Mouse (Mus musculus): Measurements from ENCODE around the gene Zfp622. TPM values are rescaled to one million over a fixed set of nuclear protein-coding genes. Genes with fewer than 3 reads are reported as not detected.
"Not testable (repeated sequence)": the region's sequence is repeated elsewhere in the genome, so short reads cannot be mapped to it uniquely, and the experiment has no call there.

Gene Zfp622
- polyA plus RNA-seq, 1 experiment from 2014 or later, result 28.9 TPM

- Histone ChIP-seq H3K4me3 (no peak overlapping the region), H3K36me3 (no peaks in the 10 kb centered on the region), H3K4me1 (peaks cover 7% of the 10 kb centered on the region; the same call in 1 of the 2 replicates), H3K27me3 (ENCODE audit: low read depth, poor library complexity, severe bottlenecking) (no peaks in the 10 kb centered on the region), H3K9me3 (replicated peaks) (no peaks in the 10 kb centered on the region), H3K27ac (no peak overlapping the region)
- 84% methylated on average over 5 of the region's 5 CpGs for WGBS
- DNase-seq (ENCODE audit: low spot score), result no peak
Measured at GRCm38 (mm10) chr15:25950584-25950983, 33.6 kb upstream of the Zfp622 start.

DNA sequence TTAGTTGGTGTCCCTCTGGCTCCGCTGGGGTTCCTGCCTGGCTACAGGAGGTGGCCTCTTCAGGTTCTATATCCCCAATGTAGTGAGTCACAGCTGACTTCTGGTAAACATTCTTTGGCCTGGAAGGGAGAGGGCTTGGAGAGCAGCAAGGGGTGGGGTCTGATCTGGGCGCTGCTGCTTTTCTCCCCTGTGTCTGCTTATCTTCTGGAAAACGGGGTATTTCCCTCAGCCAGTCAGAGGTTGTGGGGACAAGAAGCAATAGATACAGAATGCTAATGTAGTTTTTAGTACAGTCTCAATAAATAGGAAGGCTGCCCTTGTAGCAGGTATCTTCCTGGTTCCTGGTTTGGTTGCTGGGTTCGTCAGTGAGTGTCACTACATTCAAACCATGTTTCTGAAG is 33.1 kb upstream of the Zfp622 start:
- WGBS, result 86% methylated on average over 4 of the region's 4 CpGs
- Histone ChIP-seq H3K4me1 (peaks cover 7% of the 10 kb centered on the region; the same call in 1 of the 2 replicates), H3K4me3 (no peak overlapping the region), H3K27me3 (ENCODE audit: low read depth, poor library complexity, severe bottlenecking) (no peaks in the 10 kb centered on the region), H3K9me3 (replicated peaks) (no peaks in the 10 kb centered on the region), H3K36me3 (no peaks in the 10 kb centered on the region), H3K27ac (no peak overlapping the region)
- no peak for DNase-seq (ENCODE audit: low spot score)

DNA sequence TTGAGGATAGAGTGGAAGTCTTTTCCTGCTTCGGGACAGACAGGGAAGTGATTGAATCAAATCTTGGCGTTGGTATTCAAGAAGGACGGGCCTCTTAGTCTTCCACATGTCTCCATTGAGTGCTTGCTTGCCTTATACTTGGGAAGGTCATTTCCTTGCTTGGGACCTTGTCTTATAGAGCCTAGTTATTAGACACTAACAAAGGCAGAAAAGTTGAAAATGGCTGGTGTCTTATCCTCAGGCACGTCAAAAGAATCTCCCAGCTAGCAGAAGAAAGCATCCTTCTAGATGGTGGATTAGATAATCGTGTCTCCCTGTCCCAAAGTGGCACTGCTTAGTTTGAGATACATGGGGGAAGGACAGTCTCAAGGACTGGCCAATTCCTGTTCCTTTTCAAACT is 28.2 kb upstream of the Zfp622 start:
- peaks cover 11% of the 10 kb centered on the region for H3K4me1 ChIP-seq
- no peak overlapping the region for H3K4me3 ChIP-seq
- no peak for DNase-seq (ENCODE audit: low spot score)
- H3K27me3 ChIP-seq (ENCODE audit: low read depth, poor library complexity, severe bottlenecking), result no peaks in the 10 kb centered on the region
- H3K27ac ChIP-seq, result no peak overlapping the region
- 82% methylated on average over 5 of the region's 5 CpGs for WGBS
- no peaks in the 10 kb centered on the region for H3K9me3 ChIP-seq (replicated peaks)
- H3K36me3 ChIP-seq, result no peaks in the 10 kb centered on the region

DNA sequence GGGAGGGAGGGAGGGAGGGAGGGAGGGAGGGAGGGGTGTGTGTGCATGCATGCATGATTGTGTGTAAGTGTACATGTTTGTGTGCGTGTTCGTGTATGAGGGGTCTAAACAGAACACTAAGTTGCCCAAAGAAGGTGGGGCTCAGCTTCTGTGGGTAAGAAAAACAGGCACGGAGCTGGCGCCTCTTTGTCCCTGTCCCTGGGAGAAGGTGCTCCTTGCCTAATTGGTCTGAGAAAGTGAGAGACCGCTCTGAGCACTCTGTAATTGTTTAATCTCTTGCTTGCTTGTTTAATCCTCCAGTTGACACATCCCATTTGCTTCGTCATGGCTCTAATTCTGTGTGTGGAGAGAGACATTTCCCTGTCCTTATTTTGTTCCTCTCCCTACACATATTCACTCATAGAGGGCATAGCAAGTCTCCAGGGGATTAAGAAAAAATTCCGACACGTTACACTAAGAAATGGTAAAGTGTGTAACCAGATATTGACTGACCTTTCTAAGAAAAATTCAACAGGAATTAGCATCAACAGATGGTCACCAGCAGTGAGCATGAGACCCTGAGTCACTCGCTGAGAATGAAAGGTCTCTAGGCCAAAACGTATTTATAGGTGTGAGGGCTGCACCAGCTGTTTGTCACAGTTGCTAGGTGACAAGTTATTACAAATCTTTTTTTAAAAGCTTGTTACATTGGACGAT is 27.6 kb upstream of the Zfp622 start:
- Histone ChIP-seq H3K4me3 (no peak overlapping the region), H3K36me3 (no peaks in the 10 kb centered on the region), H3K9me3 (replicated peaks) (no peaks in the 10 kb centered on the region), H3K27ac (no peak overlapping the region), H3K4me1 (peaks cover 11% of the 10 kb centered on the region), H3K27me3 (ENCODE audit: low read depth, poor library complexity, severe bottlenecking) (no peaks in the 10 kb centered on the region)
- WGBS, result 65% methylated on average over 11 of the region's 11 CpGs
- DNase-seq (ENCODE audit: low spot score), result no peak

- no peaks in the 10 kb centered on the region for H3K9me3 ChIP-seq (replicated peaks)
- no peak overlapping the region for H3K4me3 ChIP-seq
- no peaks in the 10 kb centered on the region for H3K36me3 ChIP-seq
- DNase-seq (ENCODE audit: low spot score), result no peak
- no peaks in the 10 kb centered on the region for H3K27me3 ChIP-seq (ENCODE audit: low read depth, poor library complexity, severe bottlenecking)
- peaks cover 11% of the 10 kb centered on the region for H3K4me1 ChIP-seq
- H3K27ac ChIP-seq, result no peak overlapping the region
- 79% methylated on average over 10 of the region's 10 CpGs for WGBS
Measured at GRCm38 (mm10) chr15:25957651-25958050, 26.5 kb upstream of the Zfp622 start.

DNA sequence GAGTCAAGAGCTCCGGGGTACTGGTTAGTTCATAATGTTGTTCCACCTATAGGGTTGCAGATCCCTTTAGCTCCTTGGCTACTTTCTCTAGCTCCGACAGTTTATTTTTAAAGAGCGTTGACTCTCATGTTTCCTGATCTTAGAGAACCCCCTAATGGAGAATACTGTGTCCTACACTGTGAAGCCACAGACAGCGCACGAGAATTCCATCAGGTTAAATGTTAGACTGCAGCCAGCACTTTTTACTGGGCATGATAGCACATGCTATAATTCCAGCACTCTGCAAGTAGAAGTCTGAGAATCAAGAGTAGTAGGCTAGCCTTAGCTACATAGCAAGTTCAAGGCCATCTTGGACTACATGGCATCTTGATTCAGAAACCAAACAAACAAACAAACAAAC is 24.8 kb upstream of the Zfp622 start:
- WGBS, result 52% methylated on average over 5 of the region's 5 CpGs
- no peak for DNase-seq (ENCODE audit: low spot score)

DNA sequence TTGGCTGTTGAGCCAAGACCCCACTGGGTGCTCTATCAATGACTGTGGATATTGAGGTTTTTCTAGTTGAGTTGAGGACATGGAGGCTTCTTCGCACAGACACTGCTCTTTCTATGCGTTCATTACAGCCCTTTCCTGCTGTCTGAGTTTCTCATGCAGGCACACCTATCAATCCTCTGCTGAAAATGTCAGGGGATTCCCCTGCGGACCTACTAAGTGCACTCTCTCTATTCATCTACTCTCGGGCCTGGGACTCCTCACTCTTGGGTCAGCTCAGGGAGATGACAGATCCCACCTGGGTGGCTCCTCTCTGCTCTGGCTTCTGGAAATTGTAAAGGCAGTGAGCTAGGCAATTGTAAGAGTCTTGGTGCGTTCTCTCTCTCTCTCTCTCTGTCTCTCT is 23.9 kb upstream of the Zfp622 start:
- whole genome bisulfite sequencing, result 86% methylated on average over 5 of the region's 5 CpGs
- DNase-seq (ENCODE audit: low spot score), result no peak
- H3K27ac ChIP-seq, result no peak overlapping the region
- H3K36me3 ChIP-seq, result no peaks in the 10 kb centered on the region
- no peaks in the 10 kb centered on the region for H3K9me3 ChIP-seq (replicated peaks)
- no peak overlapping the region for H3K4me3 ChIP-seq
- no peaks in the 10 kb centered on the region for H3K27me3 ChIP-seq (ENCODE audit: low read depth, poor library complexity, severe bottlenecking)
- peaks cover 3% of the 10 kb centered on the region for H3K4me1 ChIP-seq

More for the DNA sequence above, 24.8 kb upstream of the Zfp622 start:
- no peaks in the 10 kb centered on the region for H3K36me3 ChIP-seq
- H3K27me3 ChIP-seq (ENCODE audit: low read depth, poor library complexity, severe bottlenecking), result no peaks in the 10 kb centered on the region
- H3K9me3 ChIP-seq (replicated peaks), result no peaks in the 10 kb centered on the region
- H3K4me1 ChIP-seq, result peaks cover 10% of the 10 kb centered on the region
- no peak overlapping the region for H3K27ac ChIP-seq
- no peak overlapping the region for H3K4me3 ChIP-seq

- Histone ChIP-seq H3K36me3 (no peaks in the 10 kb centered on the region), H3K4me1 (no peaks in the 10 kb centered on the region), H3K27me3 (ENCODE audit: low read depth, poor library complexity, severe bottlenecking) (no peaks in the 10 kb centered on the region), H3K9me3 (replicated peaks) (no peaks in the 10 kb centered on the region), H3K4me3 (no peak overlapping the region), H3K27ac (no peak overlapping the region)
- WGBS, result 82% methylated on average over 6 of the region's 6 CpGs
- no peak for DNase-seq (ENCODE audit: low spot score)
Measured at GRCm38 (mm10) chr15:25966220-25966774, 17.9 kb upstream of the Zfp622 start.

DNA sequence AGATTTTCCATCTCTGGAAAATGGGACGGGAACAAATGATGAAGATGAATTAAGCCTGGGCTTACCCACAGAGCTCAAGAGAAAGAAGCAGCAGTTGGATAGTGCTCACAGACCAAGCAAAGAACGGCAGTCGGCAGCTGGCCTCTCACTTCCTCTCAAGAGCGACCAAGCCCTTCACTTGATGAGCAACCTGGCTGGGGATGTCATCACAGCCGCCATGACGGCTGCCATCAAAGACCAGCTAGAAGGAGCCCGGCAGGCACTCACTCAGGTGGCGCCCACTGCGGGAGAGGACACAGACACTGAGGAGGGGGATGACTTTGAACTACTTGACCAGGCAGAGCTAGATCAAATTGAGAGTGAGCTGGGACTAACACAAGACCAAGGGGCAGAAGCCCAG is 12.6 kb upstream of the Zfp622 start:
- H3K4me3 ChIP-seq, result no peak overlapping the region
- WGBS, result 88% methylated on average over 9 of the region's 9 CpGs
- H3K9me3 ChIP-seq (replicated peaks), result no peaks in the 10 kb centered on the region

GRCm38 (mm10) chr15:25972758-25973157 is 11.4 kb upstream of the Zfp622 start:
- WGBS, result 90% methylated on average over 5 of the region's 5 CpGs
- H3K4me3 ChIP-seq, result no peak overlapping the region

More for the DNA sequence above, 12.6 kb upstream of the Zfp622 start:
- DNase-seq (ENCODE audit: low spot score), result no peak
- no peaks in the 10 kb centered on the region for H3K4me1 ChIP-seq
- H3K27ac ChIP-seq, result no peak overlapping the region
- H3K36me3 ChIP-seq, result no peaks in the 10 kb centered on the region
- no peaks in the 10 kb centered on the region for H3K27me3 ChIP-seq (ENCODE audit: low read depth, poor library complexity, severe bottlenecking)

DNA sequence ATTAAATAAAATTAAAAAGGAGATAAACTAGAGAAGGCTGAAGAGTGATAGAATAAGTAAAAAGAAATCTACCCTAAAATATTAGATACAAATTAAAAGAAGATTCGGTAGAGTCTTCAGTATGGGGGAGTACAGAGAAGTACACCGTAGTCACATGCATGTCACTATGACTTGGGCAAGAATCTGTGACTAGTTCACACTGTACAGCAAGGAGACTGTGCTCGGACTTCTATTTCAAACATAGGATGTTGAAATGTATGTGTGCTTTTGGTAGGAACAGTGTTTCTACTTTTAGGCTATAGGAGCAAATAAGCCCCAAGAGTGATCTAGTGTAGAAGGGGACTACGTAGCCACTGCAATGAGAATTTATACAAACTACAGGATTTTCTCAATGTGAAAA is 9.8 kb upstream of the Zfp622 start:
- Histone ChIP-seq H3K4me1 (no peaks in the 10 kb centered on the region), H3K9me3 (replicated peaks) (no peaks in the 10 kb centered on the region), H3K4me3 (no peak overlapping the region), H3K27me3 (ENCODE audit: low read depth, poor library complexity, severe bottlenecking) (no peaks in the 10 kb centered on the region), H3K36me3 (no peaks in the 10 kb centered on the region), H3K27ac (no peak overlapping the region)
- DNase-seq (ENCODE audit: low spot score), result no peak
- 91% methylated on average over 4 of the region's 4 CpGs for WGBS

More at GRCm38 (mm10) chr15:25972758-25973157, 11.4 kb upstream of the Zfp622 start:
- Histone ChIP-seq H3K9me3 (replicated peaks) (no peaks in the 10 kb centered on the region), H3K27me3 (ENCODE audit: low read depth, poor library complexity, severe bottlenecking) (no peaks in the 10 kb centered on the region), H3K27ac (no peak overlapping the region), H3K36me3 (no peaks in the 10 kb centered on the region), H3K4me1 (no peaks in the 10 kb centered on the region)
- no peak for DNase-seq (ENCODE audit: low spot score)

DNA sequence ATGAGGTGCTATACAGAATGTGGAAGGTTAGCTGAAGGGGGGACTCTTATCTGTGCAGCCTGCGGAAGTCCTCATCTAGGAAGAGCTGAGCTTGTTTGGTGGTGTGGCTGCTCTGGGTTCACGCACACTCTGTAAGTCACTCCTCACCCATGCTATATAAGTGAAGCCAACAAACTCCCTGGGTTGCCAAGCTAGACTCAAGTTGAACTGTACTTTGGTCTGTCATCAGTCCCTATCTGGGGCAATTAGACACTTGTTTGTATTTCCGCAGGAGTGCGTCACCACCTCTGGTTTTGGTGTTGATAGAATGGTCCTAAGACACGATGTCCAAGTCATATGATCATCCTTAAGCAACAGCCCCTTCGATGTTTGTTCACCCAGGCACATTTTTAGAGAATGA is 8.4 kb upstream of the Zfp622 start:
- no peak overlapping the region for H3K27ac ChIP-seq
- no peak overlapping the region for H3K4me3 ChIP-seq
- no peaks in the 10 kb centered on the region for H3K36me3 ChIP-seq
- no peaks in the 10 kb centered on the region for H3K4me1 ChIP-seq
- 93% methylated on average over 6 of the region's 6 CpGs for WGBS
- no peaks in the 10 kb centered on the region for H3K9me3 ChIP-seq (replicated peaks)
- DNase-seq (ENCODE audit: low spot score), result no peak
- no peaks in the 10 kb centered on the region for H3K27me3 ChIP-seq (ENCODE audit: low read depth, poor library complexity, severe bottlenecking)

DNA sequence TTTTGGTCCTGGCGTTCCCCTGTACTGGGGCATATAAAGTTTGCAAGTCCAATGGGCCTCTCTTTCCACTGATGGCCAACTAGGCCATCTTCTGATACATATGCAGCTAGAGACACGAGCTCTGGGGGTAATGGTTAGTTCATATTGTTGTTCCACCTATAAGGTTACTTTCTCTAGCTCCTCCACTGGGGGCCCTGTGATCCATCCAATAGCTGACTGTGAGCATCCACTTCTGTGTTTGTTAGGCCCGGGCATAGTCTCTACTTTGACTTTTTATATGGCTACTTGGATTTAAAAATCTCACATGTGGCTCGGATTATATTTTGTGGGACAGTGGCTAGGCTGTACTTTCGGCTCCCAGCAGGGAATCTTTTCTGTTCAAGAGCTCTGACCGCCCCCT is 552 bp upstream of the Zfp622 start:
- H3K27me3 ChIP-seq (ENCODE audit: low read depth, poor library complexity, severe bottlenecking); H3K9me3 ChIP-seq (replicated peaks); DNase-seq (ENCODE audit: low spot score): not testable (repeated sequence)
- peak overlapping the region; percentile 88 for H3K27ac ChIP-seq
- H3K4me3 ChIP-seq, result peak overlapping the region; percentile 89
- H3K36me3 ChIP-seq, result peaks cover 22% of the 10 kb centered on the region
- WGBS, result 22% methylated on average over 6 of the region's 6 CpGs
- peaks cover 16% of the 10 kb centered on the region for H3K4me1 ChIP-seq
